9 mouse cellular contexts compared by ENCODE assay signal in genomic region chr11:94958065-94958858, GRCm38 (mm10). TPM values are rescaled to one million over a fixed set of nuclear protein-coding genes. Genes with fewer than 3 reads are reported as not detected.
DNase-seq lines count a peak whose midpoint lies in the region; ATAC-seq and TF ChIP-seq lines count a peak whose summit lies in the region.
"Had no signal": no experiment of that assay in that cellular context is flagged by ENCODE, and none has a peak within 500 bp of the region (broad histone marks: within the 10 kb centered on the region; RNA-seq: fewer than 3 reads in every experiment).

No protein-coding gene starts in this region.

- WGBS in liver, adult 2 months = 12% methylated on average over 8 of the region's 8 CpGs
- WGBS in liver, embryonic 15.5 days (ENCODE audit: insufficient replicate concordance) = 8% methylated on average over 8 of the region's 8 CpGs

- no peak overlapping the region; the same call in 1 of the 2 replicates for H3K9ac ChIP-seq in liver, adult 2 months (ENCODE audit: low read depth, low read length)
- no peak overlapping the region for H3K9ac ChIP-seq in liver, embryonic 15.5 days

- no peak for TF ChIP-seq POLR2A in liver, adult 2 months (IDR thresholded peaks at IDR 0.05; ENCODE audit: extremely low read depth, insufficient read depth, low read length)

- no peak for TF ChIP-seq CTCF in liver, adult 2 months (IDR thresholded peaks at IDR 0.05; ENCODE audit: low read depth, low read length)

- 0 out of 2 replicates have a peak overlapping the region, but pooled peaks have one; percentile 9 for H3K4me3 ChIP-seq in liver, adult 2 months (ENCODE audit: insufficient read depth, low read depth, low read length)
- H3K4me3 ChIP-seq in liver, embryonic 15.5 days (replicated peaks) = no peak overlapping the region

- no peaks in the 10 kb centered on the region for H3K36me3 ChIP-seq in liver, adult 2 months (ENCODE audit: control insufficient read depth, insufficient read depth, low read length)
- no peaks in the 10 kb centered on the region for H3K36me3 ChIP-seq in liver, embryonic 15.5 days (replicated peaks)

- no peaks in the 10 kb centered on the region for H3K79me2 ChIP-seq in liver, adult 2 months (ENCODE audit: control insufficient read depth, insufficient read depth, low read length)

- intact Hi-C loops in gastrocnemius, postnatal 36 days (cut with DNase I) = no loop called here

- H3K27me3 ChIP-seq in liver, adult 2 months (ENCODE audit: control insufficient read depth, insufficient read depth, low read length) = no peaks in the 10 kb centered on the region
- peaks cover 32% of the 10 kb centered on the region for H3K27me3 ChIP-seq in liver, embryonic 15.5 days

- no peaks in the 10 kb centered on the region for H3K9me3 ChIP-seq in liver, embryonic 15.5 days (replicated peaks)

- H3K4me2 ChIP-seq in liver, embryonic 15.5 days = no peak overlapping the region

- H3K4me1 ChIP-seq in liver, adult 2 months (ENCODE audit: control insufficient read depth, insufficient read depth, low read length) = peaks cover 3% of the 10 kb centered on the region; the same call in 1 of the 2 replicates
- H3K4me1 ChIP-seq in liver, embryonic 15.5 days (replicated peaks) = no peaks in the 10 kb centered on the region

- peak; percentile 47 for DNase-seq in liver, adult 2 months (ENCODE audit: extremely low read depth, low read depth, low spot score)
- no peak for DNase-seq in liver
- DNase-seq in cerebellum, postnatal 10 days = peak; percentile 91 to 94
- peak; percentile 86 to 87 for DNase-seq in gastrocnemius, postnatal 36 days
- DNase-seq in induced T-regulatory cell, adult 2 months (ENCODE audit: low read depth) = peak; percentile 66
- DNase-seq in ovary, postnatal 14 days (ENCODE audit: low spot score) = peak; percentile 63
- no peak for DNase-seq in thymus, postnatal 10 days (ENCODE audit: low spot score in 2 of 2)

- H3K27ac ChIP-seq in liver, adult 2 months (replicated peaks; ENCODE audit: insufficient read depth, low read depth, low read length) = peak overlapping the region; percentile 32; the same call in 1 of the 2 replicates
- H3K27ac ChIP-seq in liver, embryonic 15.5 days (replicated peaks) = no peak overlapping the region

- ATAC-seq in liver, embryonic 15.5 days (ENCODE audit: insufficient read depth) = peak; percentile 42; the same call in 1 of the 2 replicates

RNA-seq across cellular contexts. Expression of gene Hils1, which starts 9.1 kb away (rescaled TPM):
- not detected in 2 replicates for total RNA-seq in liver, adult 2 months (2014; rRNA removed)
- 0.19 TPM in 1 of 2 replicates, not detected in the other for polyA plus RNA-seq in liver, adult 2 months (2012; rRNA removed)
- not detected for total RNA-seq in gastrocnemius, postnatal 36 days (2021)
- polyA plus RNA-seq in liver, embryonic 15.5 days (2015; fragmentation: Nextera tagmentation; extraction: Ambion mirVana) = not detected in 2 replicates
- polyA plus RNA-seq: limb, embryonic 11.5 days had no signal

RNA-seq across cellular contexts. Expression of gene Sgca, which starts 17.9 kb away (rescaled TPM):
- 0.09 TPM in 1 of 2 replicates, not detected in the other for total RNA-seq in liver, adult 2 months (2014; rRNA removed)
- not detected in 2 replicates for polyA plus RNA-seq in liver, adult 2 months (2012; rRNA removed)
- total RNA-seq in gastrocnemius, postnatal 36 days (2021) = 100 to 1,000 TPM; 252 to 259 TPM
- 0.35 and 1.1 TPM in 2 replicates for polyA plus RNA-seq in liver, embryonic 15.5 days (2015; fragmentation: Nextera tagmentation; extraction: Ambion mirVana)

RNA-seq across cellular contexts. Expression of gene Col1a1, which starts 22.2 kb away (rescaled TPM):
- 1.6 and 3.3 TPM in 2 replicates for total RNA-seq in liver, adult 2 months (2014; rRNA removed)
- 2.3 TPM in 2 replicates for polyA plus RNA-seq in liver, adult 2 months (2012; rRNA removed)
- total RNA-seq in gastrocnemius, postnatal 36 days (2021) = 100 to 1,000 TPM; 604 to 803 TPM
- 76.5 and 78.2 TPM in 2 replicates for polyA plus RNA-seq in liver, embryonic 15.5 days (2015; fragmentation: Nextera tagmentation; extraction: Ambion mirVana)

RNA-seq across cellular contexts. Expression of gene Ppp1r9b, which starts 32.6 kb away (rescaled TPM):
- total RNA-seq in liver, adult 2 months (2014; rRNA removed) = 2.6 and 4.0 TPM in 2 replicates
- polyA plus RNA-seq in liver, adult 2 months (2012; rRNA removed) = 3.5 and 3.6 TPM in 2 replicates
- total RNA-seq in gastrocnemius, postnatal 36 days (2021) = 10 to 100 TPM; 21.9 to 22.0 TPM
- 8.2 and 8.8 TPM in 2 replicates for polyA plus RNA-seq in liver, embryonic 15.5 days (2015; fragmentation: Nextera tagmentation; extraction: Ambion mirVana)

RNA-seq across cellular contexts. Expression of gene Samd14, which starts 51.4 kb away (rescaled TPM):
- 0.13 and 0.18 TPM in 2 replicates for total RNA-seq in liver, adult 2 months (2014; rRNA removed)
- polyA plus RNA-seq in liver, adult 2 months (2012; rRNA removed) = 0.13 and 0.29 TPM in 2 replicates
- total RNA-seq in gastrocnemius, postnatal 36 days (2021) = under 1 TPM; 0.44 to 0.56 TPM
- 33.9 and 39.2 TPM in 2 replicates for polyA plus RNA-seq in liver, embryonic 15.5 days (2015; fragmentation: Nextera tagmentation; extraction: Ambion mirVana)

Comparison
In these comparisons a context has a peak if more than half of its experiments do, and no peak if none do; other contexts are left out.
1. DNase-seq: peak in liver, adult 2 months (single experiment), cerebellum, postnatal 10 days (2 of 2), gastrocnemius, postnatal 36 days (2 of 2), induced T-regulatory cell, adult 2 months (single experiment) and ovary, postnatal 14 days (single experiment); none in liver (single experiment) and thymus, postnatal 10 days (0 of 2).
2. RNA of gene Sgca, which starts 17.9 kb away (total RNA-seq): 252 to 259 TPM in gastrocnemius, postnatal 36 days; 0.09 TPM in liver, adult 2 months; every median in the first group is over 100 times any median in the second.
3. RNA of gene Col1a1, which starts 22.2 kb away (total RNA-seq): 604 to 803 TPM in gastrocnemius, postnatal 36 days; 1.6 to 3.3 TPM in liver, adult 2 months; every median in the first group is over 100 times any median in the second.